Mouse (Mus musculus) urinary bladder, postnatal 10 days (tissue): Measurements from ENCODE around the gene Fabp3.

Source experiments
- DNase-seq: peaks from one replicate; pipeline ENCODE4 v3.0.0; 2022; ENCODE audit warnings: low spot score

Fabp3 gene

DNA sequence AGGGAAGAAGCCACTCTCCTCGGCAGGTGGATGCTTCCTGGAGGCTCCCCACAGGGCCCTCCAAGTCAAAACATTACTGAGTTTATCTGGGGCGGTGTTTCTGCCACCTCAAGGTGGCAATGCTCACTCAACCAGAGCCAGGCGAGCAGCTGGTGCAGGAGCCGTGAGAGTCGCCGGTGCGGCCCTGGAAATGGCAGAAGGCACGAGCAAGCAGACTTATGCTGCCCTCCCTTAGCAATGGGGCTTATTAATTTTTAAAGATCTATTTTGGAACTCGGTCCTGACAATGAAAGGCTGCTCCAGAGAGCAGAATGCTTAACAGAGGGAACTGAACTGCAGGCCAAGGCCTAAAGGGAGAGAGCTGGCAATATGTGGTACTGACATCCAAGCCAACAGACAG lies 19.0 kb downstream of the Fabp3 start:
- no peak for DNase-seq

DNA sequence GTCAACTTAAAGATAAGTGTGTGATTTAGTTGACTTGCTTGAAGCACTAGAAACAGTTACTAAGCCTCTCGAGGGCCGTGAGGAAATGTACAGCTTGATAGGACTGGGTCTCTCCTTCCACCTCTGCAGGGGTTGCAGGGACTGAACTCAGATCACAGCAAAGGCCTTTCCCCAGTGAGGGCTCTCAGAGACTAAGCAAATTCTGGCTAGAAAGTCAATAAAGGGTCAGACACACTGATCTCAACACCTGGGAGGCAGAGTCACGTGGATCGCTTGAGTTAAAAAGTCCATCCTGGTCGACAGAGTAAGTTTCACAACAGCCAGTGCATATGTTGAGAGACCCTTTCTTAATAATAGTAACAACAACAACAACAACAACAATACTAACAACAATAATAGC lies 27.5 kb downstream of the Fabp3 start:
- DNase-seq = no peak

DNA sequence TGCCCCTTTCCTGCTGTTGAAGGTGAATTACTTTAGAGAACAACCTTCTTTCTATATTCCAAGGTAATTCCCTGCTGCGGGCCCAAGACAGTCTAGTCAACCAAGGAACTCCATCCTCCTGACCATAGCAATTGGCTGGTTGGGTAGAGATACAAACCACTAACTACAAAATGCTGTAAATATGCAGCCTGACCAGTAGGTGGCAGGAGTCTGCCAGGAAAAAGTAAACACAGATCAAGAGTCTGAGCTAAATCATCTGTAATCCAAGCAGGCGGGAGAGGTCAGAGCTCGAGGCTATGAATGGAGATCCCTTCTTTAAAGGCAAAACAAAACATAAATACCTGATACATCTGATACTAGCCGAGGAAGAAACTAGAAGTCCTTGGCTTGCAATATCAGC lies 33.3 kb downstream of the Fabp3 start:
- DNase-seq = no peak

DNA sequence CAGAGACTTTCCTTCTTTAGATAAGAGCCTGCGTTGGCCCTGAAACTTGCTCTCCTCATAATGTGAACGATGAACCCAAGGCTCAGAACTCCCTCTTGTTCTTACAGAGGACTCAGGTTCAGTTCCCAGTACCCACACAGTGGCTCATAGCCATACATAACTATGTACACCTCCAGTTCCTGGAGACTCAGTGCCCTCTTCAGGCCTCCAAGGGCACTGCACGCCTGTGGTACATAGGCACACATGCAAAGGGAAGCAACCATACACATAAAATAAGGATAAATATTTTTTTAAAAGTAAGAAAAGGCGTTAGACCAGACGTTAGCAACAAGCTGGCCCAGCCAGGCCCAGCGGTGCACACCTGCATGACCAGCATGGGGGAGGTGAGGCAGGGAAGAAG lies 41.3 kb downstream of the Fabp3 start:
- no peak for DNase-seq

DNA sequence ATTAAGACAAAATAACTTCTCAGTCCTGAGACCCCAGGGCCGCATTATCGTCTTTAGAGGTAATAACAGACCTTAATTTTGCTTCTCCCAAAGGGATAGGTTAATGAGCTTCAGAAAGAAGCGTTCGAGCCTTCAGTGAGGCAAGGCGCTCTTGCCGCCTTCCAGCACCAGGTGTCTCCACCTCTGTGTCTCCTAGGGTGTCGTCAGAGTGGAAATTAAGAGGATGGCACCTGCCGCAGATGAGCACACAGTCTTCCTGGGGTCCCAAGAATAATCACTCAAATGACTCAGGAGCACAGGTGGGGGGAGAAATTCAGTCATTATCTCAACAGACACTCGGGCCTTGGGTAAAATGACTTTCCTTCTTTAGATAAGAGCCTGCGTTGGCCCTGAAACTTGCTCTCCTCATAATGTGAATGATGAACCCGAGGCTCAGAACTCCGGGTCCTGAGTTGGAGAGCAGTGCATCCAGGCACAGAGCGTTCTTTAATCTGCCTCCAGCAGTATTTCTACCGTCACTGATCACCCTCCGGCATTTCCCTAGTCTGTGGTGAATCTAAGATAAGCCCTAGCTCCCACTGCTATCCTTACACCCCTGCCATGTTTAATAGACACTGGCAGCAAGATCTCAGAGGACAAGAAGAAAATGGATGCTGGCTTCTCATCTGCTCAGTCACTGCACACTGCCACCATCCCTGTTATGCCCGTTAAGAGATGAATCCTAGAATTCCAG lies 42.5 kb downstream of the Fabp3 start:
- DNase-seq = no peak

DNA sequence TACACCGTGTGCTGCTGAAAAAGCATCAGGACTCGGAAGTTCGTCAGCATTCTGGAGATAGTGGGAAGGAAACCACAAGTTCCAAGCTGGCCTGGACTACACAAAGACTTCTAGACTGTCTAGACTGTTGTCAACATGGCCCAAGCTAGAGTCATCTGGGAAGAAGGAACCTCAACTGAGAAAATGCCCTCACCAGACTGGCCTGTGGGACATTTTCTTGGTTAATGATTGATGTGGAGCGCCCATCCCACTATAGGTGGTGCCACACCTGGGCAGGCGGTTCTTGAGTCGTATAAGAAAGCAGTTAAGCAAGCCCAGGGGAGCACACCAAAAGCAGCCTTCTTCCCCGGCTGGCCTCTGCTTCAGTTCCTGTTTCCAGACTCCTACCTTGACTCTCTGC lies 44.2 kb downstream of the Fabp3 start:
- DNase-seq = no peak

DNA sequence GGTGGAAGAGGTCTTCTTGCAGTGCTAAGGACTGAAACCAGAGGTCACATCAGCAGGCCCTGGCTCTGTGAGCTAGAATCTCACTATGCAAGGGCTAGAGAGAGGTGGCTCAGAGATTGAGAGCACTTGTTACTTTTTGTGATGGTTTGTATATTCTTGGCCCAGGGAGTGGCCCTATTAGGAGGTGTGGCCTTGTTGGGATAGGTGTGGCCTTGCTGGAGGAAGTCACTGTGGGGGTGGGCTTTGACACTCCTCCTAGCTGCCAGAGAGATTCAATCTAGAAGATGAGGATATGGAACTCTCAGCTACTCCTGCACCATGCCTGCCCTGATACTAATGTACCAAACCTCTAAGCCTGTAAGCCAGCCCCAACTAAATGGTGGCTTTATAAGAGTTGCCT lies 49.6 kb downstream of the Fabp3 start:
- no peak for DNase-seq

DNA sequence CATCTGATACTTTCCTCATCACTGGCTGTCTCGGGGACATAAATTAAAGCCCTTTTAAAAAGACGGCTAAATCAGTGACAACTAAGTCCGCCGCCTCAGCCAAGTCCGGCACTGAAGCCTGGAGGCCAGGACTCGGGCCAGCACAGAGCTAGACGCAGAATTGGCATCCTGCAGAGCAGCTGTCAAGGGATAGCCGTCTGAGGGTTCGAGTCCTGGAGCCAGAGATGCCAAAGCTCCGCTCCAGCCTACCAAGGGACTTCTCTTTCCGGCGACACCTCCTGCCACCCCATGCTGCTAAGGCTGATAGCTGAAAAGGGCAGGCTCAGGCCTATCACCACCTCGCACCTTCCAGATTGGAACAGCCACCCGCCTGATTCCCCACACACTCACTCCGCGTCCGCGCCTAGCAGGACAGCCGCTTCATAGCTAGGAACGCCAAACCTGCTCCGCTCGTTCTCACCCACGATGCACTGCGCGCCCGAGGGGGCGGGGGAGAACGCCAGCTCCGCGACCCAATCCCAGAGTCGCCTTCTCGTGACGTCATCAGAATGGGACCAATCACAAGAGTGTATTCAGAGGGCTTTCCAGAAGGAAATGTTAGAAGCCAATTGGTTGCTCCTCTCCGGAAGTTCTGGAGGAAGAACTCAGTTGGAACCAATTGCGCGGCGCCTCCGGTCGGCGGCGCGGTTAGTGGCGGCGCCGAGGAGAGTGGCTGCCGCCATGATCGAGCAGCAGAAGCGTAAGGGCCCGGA lies 51.3 kb downstream of the Fabp3 start, which contains the start of the genes Zcchc17 and Snrnp40:
Zcchc17 (minus strand) TSS at position 458 of the 752 bp plus-strand sequence.
Snrnp40 (plus strand) TSS at position 647 of the 752 bp plus-strand sequence.
- DNase-seq = peak; percentile 98

DNA sequence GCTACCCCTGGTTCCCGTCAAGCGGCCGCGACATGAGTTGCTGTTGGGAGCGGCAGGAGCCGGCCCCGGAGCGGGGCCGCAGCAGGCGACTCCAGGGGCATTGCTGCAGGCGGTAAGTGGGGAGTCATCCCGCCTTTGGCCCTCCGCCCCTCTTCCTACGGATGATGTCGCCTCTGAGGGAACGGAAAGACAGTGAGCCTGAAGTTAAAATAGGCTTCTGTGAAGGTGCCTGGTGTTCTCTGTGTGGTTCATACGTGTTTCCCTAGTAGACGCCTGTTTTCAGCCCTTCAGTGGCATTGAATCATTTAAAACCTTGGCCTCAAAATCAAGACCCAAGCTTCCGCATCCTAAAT lies 51.8 kb downstream of the Fabp3 start:
- DNase-seq = no peak
